Mouse (Mus musculus): ENCODE data around the gene Oxsm.

Gene Oxsm

DNA sequence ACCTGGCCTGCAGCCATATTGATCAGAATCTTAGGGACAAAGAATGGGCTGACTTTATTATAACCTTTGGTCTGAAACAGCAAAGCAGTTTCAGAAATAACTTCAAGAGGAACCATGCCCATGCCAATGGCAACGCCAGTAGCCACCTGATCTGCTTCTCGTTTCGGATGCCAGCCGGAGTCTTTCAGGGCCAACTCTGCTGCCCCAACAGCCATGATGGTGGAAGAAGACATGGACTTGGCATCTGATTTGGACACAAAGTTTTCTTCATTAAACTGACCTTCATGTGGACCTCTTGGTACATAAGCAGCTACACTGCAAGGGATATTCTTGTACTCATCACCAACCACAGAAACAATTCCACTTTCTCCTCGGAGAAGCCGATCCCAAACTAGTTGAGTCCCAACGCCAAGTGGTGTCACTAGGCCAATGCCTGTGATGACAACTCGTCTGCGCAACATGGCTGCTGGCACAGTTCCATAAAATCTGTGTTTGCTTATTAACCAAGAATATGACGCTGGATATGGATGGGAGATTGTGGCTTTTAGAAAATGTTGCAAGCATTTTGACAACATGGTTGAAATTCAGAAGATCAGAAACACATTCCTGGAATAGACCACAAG is 7.3 kb downstream of the Oxsm start:
- DNase-seq = no peak

DNA sequence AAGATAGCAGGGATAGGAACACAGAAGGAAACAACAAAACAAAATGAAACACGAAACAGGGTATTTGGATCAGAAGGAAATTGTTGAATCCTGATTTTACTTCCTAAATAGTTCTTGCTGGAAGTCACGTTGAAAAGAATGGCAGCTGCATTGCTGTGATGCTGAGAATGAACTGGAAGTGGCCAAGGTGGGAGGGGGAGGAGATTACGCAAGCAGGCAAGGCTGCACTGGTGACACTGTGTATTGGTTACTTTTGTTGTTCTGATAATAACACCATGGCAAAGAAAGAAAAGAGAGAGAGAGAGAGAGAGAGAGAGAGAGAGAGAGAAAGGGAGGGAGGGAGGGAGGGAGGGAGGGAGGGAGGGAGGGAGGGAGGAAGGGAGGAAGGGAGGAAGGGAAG is 13.1 kb downstream of the Oxsm start:
- no peak for DNase-seq

DNA sequence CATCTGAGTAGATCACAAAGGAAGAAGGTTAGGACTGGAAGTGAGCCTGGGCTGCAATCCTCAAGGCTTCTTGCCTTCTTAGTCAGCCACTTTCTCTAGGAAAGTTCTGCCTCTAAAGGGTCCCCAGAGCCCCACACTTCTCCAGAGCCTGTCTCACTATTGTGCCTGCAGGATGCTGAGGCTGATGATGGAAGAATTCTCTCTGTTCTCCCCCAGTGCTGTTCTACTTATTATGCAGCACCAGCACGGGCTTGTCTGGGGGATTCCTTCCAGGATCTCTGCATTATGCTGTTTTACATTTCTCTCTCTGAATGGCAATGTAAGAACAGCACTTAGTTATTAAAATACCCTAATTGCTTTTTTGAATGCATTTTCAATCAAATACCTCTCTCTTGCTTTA is 16.1 kb downstream of the Oxsm start:
- no peak for DNase-seq

DNA sequence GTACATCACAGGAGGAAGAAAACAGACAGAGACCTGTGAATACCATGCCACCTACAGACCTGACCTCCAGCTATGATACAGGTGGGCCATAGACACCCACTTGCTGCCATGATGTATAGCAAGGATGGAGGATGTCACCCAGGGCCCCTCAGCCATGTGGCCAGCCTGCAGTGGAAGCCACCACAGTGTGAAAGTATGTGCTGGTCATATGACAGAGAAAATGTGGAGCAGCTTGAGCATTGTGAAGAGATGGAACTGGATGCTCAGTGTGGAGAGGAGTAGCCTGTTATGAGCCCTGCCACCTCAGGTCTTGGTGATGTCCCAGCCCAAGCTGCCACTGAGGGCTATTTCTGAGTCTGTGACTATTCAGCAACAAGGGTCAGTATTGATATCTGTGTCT is 19.0 kb downstream of the Oxsm start:
- DNase-seq = peak; percentile 14

DNA sequence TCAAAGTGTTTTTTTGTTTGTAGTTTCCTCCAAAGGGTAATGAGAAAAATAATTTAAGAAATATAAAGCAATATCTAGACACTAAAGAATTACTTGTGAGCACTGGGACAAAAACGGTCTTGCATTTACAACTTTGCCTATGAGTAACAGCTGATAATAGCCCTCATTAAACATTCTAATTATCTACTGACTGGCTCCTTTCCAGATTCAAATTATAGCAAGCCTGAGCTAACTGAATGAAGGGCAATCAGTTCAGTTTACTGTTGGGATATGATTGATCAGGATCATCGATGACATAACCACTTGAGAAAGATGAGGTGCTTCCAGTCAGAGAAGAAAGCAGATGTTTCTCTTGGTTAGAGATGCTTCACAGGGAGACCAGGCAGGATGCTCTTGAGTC is 20.2 kb downstream of the Oxsm start:
- DNase-seq = peak; percentile 88

DNA sequence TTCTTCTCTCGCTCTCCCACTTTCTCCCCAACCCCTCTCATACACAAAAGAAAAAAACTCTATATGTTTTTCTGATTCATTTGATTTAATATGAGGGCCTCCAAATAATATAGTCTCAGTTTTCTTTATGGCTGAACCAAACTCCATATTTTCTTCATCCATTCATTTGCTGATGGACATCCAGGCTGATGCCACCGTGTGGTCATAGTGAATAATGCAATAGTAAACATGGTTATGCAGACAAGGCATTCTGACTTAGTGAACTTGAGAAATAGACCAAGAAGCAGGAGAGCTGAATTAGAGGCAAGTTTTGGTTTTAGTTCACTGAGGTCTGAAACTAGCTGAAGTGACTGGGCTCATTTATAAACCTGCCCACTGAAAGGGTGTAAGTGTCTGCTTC is 30.6 kb downstream of the Oxsm start:
- DNase-seq = peak; percentile 69

DNA sequence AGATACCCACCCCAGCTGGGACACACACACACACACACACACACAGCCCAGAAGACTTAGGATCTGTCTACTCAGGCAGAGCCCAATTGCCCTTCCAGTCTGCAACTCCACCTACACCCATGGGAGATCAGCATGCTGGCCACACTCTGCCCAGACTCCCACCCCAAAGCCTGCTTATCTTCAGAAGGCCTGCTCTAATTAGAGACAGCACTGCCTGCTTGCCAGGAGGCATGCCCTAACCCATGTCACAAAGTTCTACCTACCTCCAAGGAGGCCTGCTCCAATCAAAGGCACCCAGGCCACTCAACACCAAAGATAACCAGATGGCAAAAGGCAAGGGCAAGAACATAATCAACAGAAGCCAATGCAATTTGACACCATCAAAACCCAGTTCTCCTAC is 41.9 kb downstream of the Oxsm start:
- DNase-seq = no peak

DNA sequence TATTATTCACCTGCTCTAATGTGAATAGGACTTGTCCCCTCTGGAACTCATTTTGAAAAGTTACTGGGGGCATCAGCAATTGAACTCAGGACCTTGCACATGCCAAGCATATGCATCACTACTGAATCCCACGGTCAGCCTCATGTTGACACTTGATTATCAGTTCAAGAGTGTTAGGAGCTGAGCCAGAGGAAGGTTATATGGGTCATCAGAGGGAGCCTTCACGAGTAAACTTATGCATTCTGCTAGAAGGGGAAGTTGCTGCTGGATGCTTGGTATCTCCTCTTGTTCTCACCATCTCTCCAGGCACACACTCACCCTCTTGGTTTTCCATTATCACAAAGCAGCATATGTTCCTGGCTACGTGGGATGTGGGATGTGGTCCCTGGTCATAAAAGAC is 47.9 kb downstream of the Oxsm start:
- peak; percentile 55 for DNase-seq

DNA sequence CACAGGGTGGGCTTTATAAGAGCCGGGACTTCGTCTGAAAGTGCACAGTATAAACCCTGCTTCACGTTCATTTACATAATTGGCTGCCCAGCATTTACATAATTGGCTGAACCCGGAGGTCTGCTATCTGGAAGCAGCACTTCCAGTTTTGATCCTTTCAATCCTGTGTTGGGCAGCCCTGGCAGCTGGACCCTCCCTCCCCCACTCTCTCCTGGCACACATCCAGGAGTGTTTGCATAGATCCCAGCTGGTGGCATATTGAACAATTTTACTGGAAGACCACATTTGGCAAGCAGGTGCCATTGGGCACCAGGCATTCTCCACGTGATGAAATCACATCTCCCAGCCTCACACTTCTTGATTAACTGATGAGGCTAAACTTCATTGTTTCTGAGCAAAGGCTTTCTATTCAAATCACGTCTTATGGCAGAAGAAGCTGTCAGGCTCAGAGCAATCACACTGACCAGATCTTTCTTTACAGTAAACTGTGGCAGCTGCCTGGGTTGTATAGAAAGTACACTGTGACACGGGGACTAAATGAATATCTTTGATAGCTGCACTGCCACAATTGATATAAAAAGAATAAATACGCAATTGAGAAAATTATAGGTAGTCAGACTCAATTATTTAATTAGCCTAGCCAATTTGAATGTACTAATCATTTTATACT is 48.5 kb downstream of the Oxsm start:
- peak; percentile 99 for DNase-seq

DNA sequence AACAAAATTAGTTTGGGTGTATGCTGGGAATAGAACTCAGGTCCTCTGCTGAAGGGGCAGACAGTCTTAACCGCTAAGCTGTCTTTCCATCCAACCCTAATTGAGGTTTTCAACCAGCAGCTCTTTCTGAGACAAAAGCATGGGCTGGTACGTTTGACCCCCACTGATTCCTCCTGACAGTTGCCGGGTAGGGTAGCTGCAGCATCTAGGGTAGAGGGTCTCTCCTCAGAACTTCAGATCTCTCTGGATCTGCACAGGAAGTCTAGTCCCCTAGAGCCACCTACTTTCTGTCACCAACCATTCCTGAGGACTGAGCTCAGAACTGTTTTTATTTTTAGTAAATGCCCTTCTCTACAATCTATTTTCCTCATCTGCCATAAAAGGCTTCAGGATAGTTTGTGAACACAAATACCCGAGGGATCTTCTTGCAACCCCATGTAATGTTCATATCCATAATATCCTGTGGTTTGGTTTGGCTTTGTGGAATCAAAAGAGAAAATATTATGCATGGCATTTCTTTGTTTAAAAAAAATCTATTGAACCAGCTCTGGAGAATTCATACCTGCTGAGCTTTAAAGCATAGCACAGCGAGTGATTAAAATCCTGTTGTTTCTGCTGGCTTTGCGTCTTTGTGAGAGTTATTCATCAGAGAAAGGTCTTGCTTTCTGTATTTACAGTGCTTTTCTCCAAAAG is 49.2 kb downstream of the Oxsm start:
- DNase-seq = peak; percentile 43

DNA sequence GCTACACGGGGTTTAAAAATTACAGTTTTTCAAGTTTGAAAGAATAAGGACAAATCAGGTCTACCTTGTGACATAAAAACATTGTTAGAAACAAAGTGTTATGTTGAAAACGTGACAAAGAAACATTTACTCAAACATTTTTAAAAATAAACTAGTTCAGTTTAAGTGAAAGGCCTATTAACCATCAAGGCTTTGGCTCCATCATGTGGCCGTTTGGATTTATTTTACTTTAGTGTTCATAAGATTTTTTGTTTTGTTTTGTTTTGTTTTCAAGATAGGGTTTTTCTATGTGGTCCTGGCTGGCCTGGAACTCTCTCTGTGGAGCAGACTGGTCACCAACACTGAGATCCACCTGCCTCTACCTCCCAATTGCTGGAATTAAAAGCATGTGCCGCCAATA is 53.1 kb downstream of the Oxsm start:
- DNase-seq = peak; percentile 22

DNA sequence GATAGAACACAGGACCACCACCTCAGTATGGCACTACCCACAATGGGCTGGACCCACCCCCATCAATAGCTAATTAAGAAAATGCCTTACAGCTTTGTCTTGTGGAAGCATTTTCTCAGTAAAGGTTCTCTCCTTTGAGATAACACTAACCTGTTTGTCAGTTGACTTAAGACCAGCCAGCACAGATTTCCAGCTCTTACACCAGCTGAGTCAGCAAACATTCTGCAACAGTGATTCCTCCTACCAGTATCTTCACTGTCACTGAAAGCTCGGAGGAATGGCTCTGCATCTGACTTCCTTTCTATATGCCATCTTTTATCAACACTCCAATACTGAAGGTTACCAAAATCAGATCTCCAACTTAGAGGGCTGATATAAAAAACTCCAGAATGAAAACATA is 54.1 kb downstream of the Oxsm start:
- DNase-seq = no peak

DNA sequence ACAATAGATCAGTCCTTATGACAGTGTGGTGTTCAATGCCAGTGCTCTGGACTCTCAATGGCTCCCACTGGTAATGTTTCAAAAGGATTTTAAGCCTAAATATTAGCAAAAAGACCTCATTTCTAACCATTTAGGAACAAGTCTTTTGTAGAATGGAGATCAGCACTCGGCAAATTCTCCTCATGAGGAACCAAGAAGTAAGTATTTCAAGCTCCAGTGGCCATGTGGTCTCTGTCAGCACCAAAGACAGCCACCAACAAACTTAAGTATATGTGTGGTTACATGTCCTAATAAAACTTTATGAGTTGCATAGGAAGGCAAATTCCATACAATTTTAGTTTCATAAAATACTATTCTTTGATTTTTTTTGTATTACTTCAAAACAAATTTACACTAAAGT is 55.5 kb downstream of the Oxsm start:
- DNase-seq = no peak

DNA sequence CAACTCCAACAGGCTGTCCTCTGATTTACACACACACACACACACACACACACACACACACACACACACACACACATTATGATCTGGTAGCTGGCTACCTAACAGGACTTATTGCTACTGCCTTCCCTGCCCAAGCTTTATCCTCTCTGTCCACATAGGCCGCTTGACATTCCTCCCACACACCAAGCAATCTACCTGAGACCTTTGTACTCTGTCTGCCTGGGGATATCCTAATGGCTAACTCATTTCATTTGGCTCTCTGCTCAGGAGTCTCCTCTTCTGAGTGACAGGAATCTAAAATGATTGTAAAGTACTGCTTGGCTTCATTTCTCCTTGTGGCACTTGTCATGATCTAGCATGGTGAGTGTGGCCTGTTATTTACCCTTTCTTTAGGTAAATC is 60.5 kb downstream of the Oxsm start:
- no peak for DNase-seq
